Mouse (Mus musculus) ES-E14 (cell line): ENCODE measurements around the gene Ccpg1os. TPM values are rescaled to one million over a fixed set of nuclear protein-coding genes. Genes with fewer than 3 reads are reported as not detected.

Source experiments
- DNase-seq: peaks from one replicate; pipeline ENCODE4 v3.0.0-alpha.2; 2013; ENCODE audit warnings: low read depth, low spot score
- H3K27ac ChIP-seq: 2 replicates; pipeline ENCODE4 v1.5.1; 2012; ENCODE audit warnings: low read depth, mild to moderate bottlenecking, low read length, moderate library complexity, mixed read lengths; ENCODE audit not compliant: poor library complexity, insufficient read depth, severe bottlenecking
- H3K36me3 ChIP-seq: 2 replicates; pipeline ENCODE4 v1.6.1; 2012; ENCODE audit warnings: mild to moderate bottlenecking, low read length, moderate library complexity, mixed read lengths; ENCODE audit not compliant: control insufficient read depth, poor library complexity, insufficient read depth, severe bottlenecking
- H3K4me1 ChIP-seq, 2 experiments: fragments of 150-350 bp in 1 of 2; sonication (generic) in 1 of 2; 2 replicates each; pipeline ENCODE4 v1.6.1; 2012; ENCODE audit warnings: low read length in 2 of 2, mild to moderate bottlenecking in 1 of 2, mixed read lengths in 1 of 2; ENCODE audit not compliant: control insufficient read depth in 2 of 2, insufficient read depth in 2 of 2, poor library complexity in 1 of 2
- H3K4me3 ChIP-seq, 2 experiments: fragments of 150-350 bp in 1 of 2; sonication (generic) in 1 of 2; 2 replicates each; pipeline ENCODE4 v1.5.1; 2012; ENCODE audit warnings: low read length in 2 of 2, low read depth in 1 of 2, mild to moderate bottlenecking in 1 of 2, mixed read lengths in 1 of 2; ENCODE audit not compliant: insufficient read depth in 1 of 2, poor library complexity in 1 of 2, severe bottlenecking in 1 of 2
- H3K9ac ChIP-seq: 2 replicates; pipeline ENCODE4 v1.6.1; 2012; ENCODE audit warnings: low read depth, mild to moderate bottlenecking, low read length, mixed read lengths; ENCODE audit not compliant: poor library complexity, insufficient read depth, severe bottlenecking
- H3K9me3 ChIP-seq: fragments of 150-350 bp; sonication (generic); 2 replicates; pipeline ENCODE4 v1.6.1; 2012; ENCODE audit warnings: low read depth, mild to moderate bottlenecking, low read length; ENCODE audit not compliant: control insufficient read depth, insufficient read depth
- CHD2 ChIP-seq: IDR thresholded peaks from 2 replicates; pipeline ENCODE4 v1.6.1; 2014; ENCODE audit warnings: mild to moderate bottlenecking, low read depth, low read length, inconsistent platforms
- HCFC1 ChIP-seq: IDR thresholded peaks from 2 replicates; pipeline ENCODE4 v1.6.1; 2012; ENCODE audit warnings: low read length, inconsistent platforms, borderline replicate concordance; ENCODE audit not compliant: insufficient read depth
- MAFK ChIP-seq: IDR thresholded peaks from 2 replicates; pipeline ENCODE4 v1.6.1; 2014; ENCODE audit warnings: mild to moderate bottlenecking, low read depth, low read length, inconsistent platforms; ENCODE audit not compliant: insufficient read depth
- ZC3H11A ChIP-seq: IDR thresholded peaks from 2 replicates; pipeline ENCODE4 v1.6.1; 2012; ENCODE audit warnings: low read depth, mild to moderate bottlenecking, inconsistent platforms, low read length, borderline replicate concordance
- ZNF384 ChIP-seq: IDR thresholded peaks from 2 replicates; pipeline ENCODE4 v1.6.1; 2012; ENCODE audit warnings: low read depth, low read length, inconsistent platforms
- in situ Hi-C, 2 experiments: fragments of 600-800 bp; cut with MboI; formaldehyde crosslinking; loops; one replicate each; pipeline ENCODE4 v1.15.1; 2025; ENCODE audit warnings: low sequenced_read_pairs in 2 of 2, inconsistent platforms in 1 of 2; ENCODE audit not compliant: unreplicated experiment in 2 of 2
- total RNA-seq: library from RNA; depleted of rRNA; stranded (reverse); fragments of 300-350 nt; gene quantifications from 2 replicates; pipeline ENCODE4 v1.2.3, GENCODE M21; 2012

The Ccpg1os gene
- total RNA-seq, 1 experiment: 7.1 TPM

DNA sequence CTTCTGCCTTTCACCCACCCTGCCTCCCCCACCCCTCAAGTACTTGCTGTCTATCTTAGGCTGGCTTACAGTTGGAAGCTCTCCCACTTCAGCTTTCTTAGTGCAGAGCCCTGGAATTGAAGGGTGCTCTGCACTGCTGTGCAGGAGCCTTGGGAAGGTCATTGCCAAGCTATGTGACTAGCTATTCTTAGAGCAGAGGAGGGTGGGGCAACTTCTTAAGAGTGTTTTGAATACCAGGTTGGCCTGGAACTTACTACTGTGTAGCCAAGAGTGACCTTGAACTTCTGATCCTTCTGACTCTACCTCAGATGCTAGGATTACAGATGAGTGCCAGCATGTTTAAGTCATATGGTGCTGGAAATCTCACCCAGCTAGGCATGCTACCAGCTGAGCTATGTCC, 11.0 kb upstream of the Ccpg1os start:
- peak overlapping the region; percentile 41 for H3K27ac ChIP-seq

DNA sequence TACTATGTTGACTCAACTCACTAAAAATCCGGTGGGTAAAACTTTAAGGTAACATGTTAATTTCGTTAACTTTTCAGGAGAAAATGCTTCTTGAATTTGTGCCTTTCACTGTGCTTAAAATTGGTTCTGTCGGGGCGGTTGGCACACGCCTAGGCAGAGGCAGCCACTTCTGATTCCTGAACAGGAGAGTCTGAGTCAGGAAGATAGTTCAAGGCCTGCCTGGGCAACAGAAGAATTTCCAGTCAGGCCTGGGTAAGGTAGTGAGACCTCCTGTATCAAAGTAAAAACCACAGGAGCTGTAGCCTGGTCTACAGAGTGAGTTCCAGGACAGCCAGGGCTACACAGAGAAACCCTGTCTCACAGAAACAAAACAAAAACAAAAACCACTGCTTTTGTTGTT, 7.4 kb upstream of the Ccpg1os start:
- no peak overlapping the region for H3K27ac ChIP-seq
- TF ChIP-seq HCFC1 (no peak), ZC3H11A (no peak)
- no peak for DNase-seq
- H3K36me3 ChIP-seq: no peaks in the 10 kb centered on the region
- peaks cover 5 to 16% of the 10 kb centered on the region in 2 experiments for H3K4me1 ChIP-seq
- no peaks in the 10 kb centered on the region for H3K9me3 ChIP-seq
- in situ Hi-C loops: no loop called here
- no peak overlapping the region for H3K4me3 ChIP-seq
- H3K9ac ChIP-seq: no peak overlapping the region

More for the DNA sequence above, 11.0 kb upstream of the Ccpg1os start:
- no peaks in the 10 kb centered on the region for H3K9me3 ChIP-seq
- peaks cover 5 to 14% of the 10 kb centered on the region in 2 experiments for H3K4me1 ChIP-seq
- in situ Hi-C loops: no loop called here
- no peak overlapping the region for H3K9ac ChIP-seq
- TF ChIP-seq CHD2 (no peak), MAFK (no peak), HCFC1 (no peak), ZNF384 (no peak), ZC3H11A (no peak)
- DNase-seq: peak; percentile 46
- H3K36me3 ChIP-seq: no peaks in the 10 kb centered on the region
- H3K4me3 ChIP-seq: no peak overlapping the region

DNA sequence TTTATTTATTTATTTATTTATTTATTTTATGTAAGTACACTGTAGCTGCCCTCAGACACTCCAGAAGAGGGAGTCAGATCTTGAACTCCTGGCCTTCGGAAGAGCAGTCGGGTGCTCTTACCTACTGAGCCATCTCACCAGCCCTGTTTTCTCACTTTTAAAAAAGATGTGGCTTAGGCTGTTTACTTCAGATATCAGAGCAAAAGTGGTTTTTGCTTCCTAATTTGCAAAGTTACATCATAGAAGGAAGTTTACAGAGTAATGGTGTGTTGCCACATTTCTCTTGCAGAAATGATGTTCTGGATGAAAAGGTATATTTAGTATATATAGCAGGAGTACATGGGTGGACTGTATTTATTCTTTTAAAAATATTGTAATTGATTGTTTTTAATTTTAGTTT, 6.2 kb upstream of the Ccpg1os start:
- TF ChIP-seq ZC3H11A (no peak), ZNF384 (no peak), CHD2 (no peak), HCFC1 (no peak), MAFK (no peak)
- H3K9me3 ChIP-seq: no peaks in the 10 kb centered on the region
- H3K27ac ChIP-seq: no peak overlapping the region

DNA sequence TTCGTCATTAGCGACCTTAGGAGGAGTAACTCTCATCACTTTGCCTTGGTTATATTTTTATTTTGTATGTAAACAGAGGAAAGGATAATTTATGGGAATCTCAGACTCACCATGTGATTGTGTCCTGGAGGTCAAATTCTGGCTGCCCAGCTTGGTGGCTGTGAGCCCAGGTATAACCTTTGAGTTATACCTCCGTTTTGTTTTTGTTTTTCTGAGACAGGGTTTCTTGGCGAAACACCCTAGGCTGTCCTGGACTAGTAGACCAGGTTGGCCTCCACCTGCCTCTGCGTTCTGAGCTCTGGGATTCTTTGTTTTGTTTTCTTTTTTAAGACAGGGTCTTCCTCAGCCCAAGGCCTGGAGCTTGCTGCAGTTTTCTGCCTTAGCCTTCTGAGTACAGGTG, 3.5 kb upstream of the Ccpg1os start:
- no peak for TF ChIP-seq MAFK
- no peak for TF ChIP-seq ZNF384
- no peak for TF ChIP-seq ZC3H11A
- no peak for TF ChIP-seq HCFC1
- no peak for TF ChIP-seq CHD2
- no peak overlapping the region for H3K4me3 ChIP-seq
- in situ Hi-C loops: no loop called here
- H3K36me3 ChIP-seq: no peaks in the 10 kb centered on the region
- H3K4me1 ChIP-seq: peaks cover 0 to 6% of the 10 kb centered on the region in 2 experiments; a peak in 2 of 4 replicates
- DNase-seq: no peak
- H3K9ac ChIP-seq: no peak overlapping the region
- no peaks in the 10 kb centered on the region for H3K9me3 ChIP-seq
- no peak overlapping the region for H3K27ac ChIP-seq

More for the DNA sequence above, 6.2 kb upstream of the Ccpg1os start:
- H3K9ac ChIP-seq: no peak overlapping the region
- no peak overlapping the region for H3K4me3 ChIP-seq
- no peaks in the 10 kb centered on the region for H3K36me3 ChIP-seq
- no peak for DNase-seq
- in situ Hi-C loops: no loop called here
- H3K4me1 ChIP-seq: peaks cover 3 to 14% of the 10 kb centered on the region in 2 experiments

DNA sequence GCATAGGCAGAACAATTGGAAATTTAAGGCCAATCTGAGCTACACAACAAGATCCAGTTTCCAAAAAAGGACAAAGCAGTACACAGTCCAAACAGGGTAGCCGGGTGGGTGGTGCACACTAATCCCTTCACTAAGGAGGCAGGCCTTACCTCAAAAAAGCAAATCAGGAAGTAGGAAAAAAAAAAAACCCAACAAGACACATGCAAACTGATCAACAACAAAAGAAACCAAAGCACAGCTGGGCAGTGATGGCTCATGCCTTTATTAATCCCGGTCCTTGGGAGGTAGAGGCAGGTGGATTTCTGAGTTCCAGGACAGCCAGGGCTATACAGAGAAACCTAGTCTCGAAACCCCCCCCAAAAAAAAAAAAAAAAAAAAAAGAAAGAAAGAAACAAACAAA, 2.5 kb upstream of the Ccpg1os start:
- H3K9me3 ChIP-seq: no peaks in the 10 kb centered on the region
- no peak overlapping the region for H3K4me3 ChIP-seq
- DNase-seq: no peak
- no peak for TF ChIP-seq HCFC1
- no peak for TF ChIP-seq MAFK
- no peak for TF ChIP-seq CHD2
- TF ChIP-seq ZC3H11A: no peak
- peak; percentile 70 for TF ChIP-seq ZNF384
- no peak overlapping the region for H3K27ac ChIP-seq
- peaks cover 0 to 2% of the 10 kb centered on the region in 2 experiments; a peak in 2 of 4 replicates for H3K4me1 ChIP-seq
- H3K36me3 ChIP-seq: no peaks in the 10 kb centered on the region
- in situ Hi-C loops: no loop called here
- H3K9ac ChIP-seq: no peak overlapping the region
